Mouse (Mus musculus): ENCODE measurements around the gene Rps6ka4.

- TF ChIP-seq TAL1 (IDR thresholded peaks at IDR 0.05; ENCODE audit: low read length) (no peak), GATA1 (IDR thresholded peaks at IDR 0.05; ENCODE audit: low read length) (no peak)
These were observed 21.0 kb upstream of the Rps6ka4 start for GRCm38 (mm10) chr19:6861451-6861850.
